Mouse (Mus musculus) C3H10T1/2 (cell line): ENCODE results near the gene Dcps. TPM values are rescaled to one million over a fixed set of nuclear protein-coding genes. Genes with fewer than 3 reads are reported as not detected.

Source experiments
- polyA plus RNA-seq, 2 experiments: library from polyadenylated mRNA; unstranded; fragments of >200 nt; fragmentation: generic; extraction: Trizol; gene quantifications; one replicate each; pipeline ENCODE4 v1.2.1; 2012; ENCODE audit warnings: missing spikeins in 2 of 2

Dcps gene
- 10 to 100 TPM; 62.1 to 71.2 TPM for polyA plus RNA-seq

GRCm38 (mm10) chr9:35175251-35176123 lies at the start of gene Dcps:
Gene Dcps, minus strand, starts transcription at chr9:35176061.

GRCm38 (mm10) chr9:35210542-35211474 lies 34.9 kb upstream of the Dcps start, which contains the start of gene Foxred1:
Gene Foxred1, minus strand, starts transcription at chr9:35211055.

GRCm38 (mm10) chr9:35199772-35200471 lies 24.1 kb upstream of the Dcps start, which contains the start of the genes Srpr and Tirap:
Gene Srpr, plus strand, starts transcription at chr9:35200175.
Gene Tirap, minus strand, starts transcription at chr9:35200291.

GRCm38 (mm10) chr9:35119168-35119567 lies 56.7 kb downstream of the Dcps start, which contains the start of gene St3gal4:
Gene St3gal4, minus strand, starts transcription at chr9:35119268.

Other genes starting within 250 kb of the Dcps start
- gene St3gal4, start 56.8 kb downstream of the Dcps start, polyA plus RNA-seq, result 10 to 100 TPM; 24.4 to 34.3 TPM
- 10 to 100 TPM; 25.5 to 67.5 TPM for gene Srpr, start 24.1 kb upstream of the Dcps start, polyA plus RNA-seq
- 1 to 10 TPM in 1 of 2 experiments, under 1 TPM in 1; 0.95 to 3.2 TPM for gene Tirap, start 24.2 kb upstream of the Dcps start, polyA plus RNA-seq
- 10 to 100 TPM in 1 of 2 experiments, 1 to 10 TPM in 1; 7.3 to 11.8 TPM for gene Foxred1, start 35.0 kb upstream of the Dcps start, polyA plus RNA-seq
- gene Fam118b, start 91.7 kb upstream of the Dcps start, polyA plus RNA-seq, result 10 to 100 TPM in 1 of 2 experiments, 1 to 10 TPM in 1; 5.6 to 10.6 TPM
- gene Rpusd4, start 91.8 kb upstream of the Dcps start, polyA plus RNA-seq, result 10 to 100 TPM in 1 of 2 experiments, 1 to 10 TPM in 1; 5.4 to 15.4 TPM
- 1 to 10 TPM in 1 of 2 experiments, under 1 TPM in 1; 0.14 to 7.4 TPM for gene Cdon, start 245.1 kb upstream of the Dcps start, polyA plus RNA-seq